Mouse (Mus musculus) forebrain, embryonic 10.5 days (tissue): ENCODE measurements at regions not wholly inside any gene's neighbourhood (a gene's known extent, or its start where the extent isn't known, plus 50 kb on each side); places are given as distances from the start of the nearest gene placed in this dataset.

Source experiments
- DNase-seq: peaks from one replicate; pipeline ENCODE4 v3.0.0-alpha.2; 2017; ENCODE audit warnings: low spot score; ENCODE audit errors: extremely low spot score
- H3K27ac ChIP-seq: fragments of 300-500 bp; sonication (generic); 2 replicates; pipeline ENCODE4 v1.5.1; 2016; ENCODE audit warnings: mild to moderate bottlenecking
- H3K27me3 ChIP-seq: fragments of 300-500 bp; sonication (generic); 2 replicates; pipeline ENCODE4 v1.6.1; 2016; ENCODE audit warnings: mild to moderate bottlenecking; ENCODE audit not compliant: poor library complexity, severe bottlenecking
- H3K36me3 ChIP-seq: fragments of 300-500 bp; sonication (generic); replicated peaks from 2 replicates; pipeline ENCODE4 v1.6.1; 2016; ENCODE audit warnings: mild to moderate bottlenecking, moderate library complexity
- H3K4me1 ChIP-seq: fragments of 300-500 bp; sonication (generic); 2 replicates; pipeline ENCODE4 v1.6.1; 2016
- H3K4me3 ChIP-seq: fragments of 300-500 bp; sonication (generic); 2 replicates; pipeline ENCODE4 v1.5.1; 2016; ENCODE audit warnings: mild to moderate bottlenecking, moderate library complexity
- H3K9me3 ChIP-seq: fragments of 300-500 bp; sonication (generic); 2 replicates; pipeline ENCODE4 v1.6.1; 2016; ENCODE audit warnings: mild to moderate bottlenecking, moderate library complexity
- WGBS: fragments of 180-500 bp; shearing (Covaris S2); methylation state at CpG from one replicate; pipeline ENCODE4 v1.1.7; 2016; 5-methylcytosine and 5-hydroxymethylcytosine counted together

GRCm38 (mm10) chr4:57362652-57363051 is 61.0 kb upstream of the Ptpn3 start:
- no peak overlapping the region for H3K4me3 ChIP-seq
- no peaks in the 10 kb centered on the region for H3K9me3 ChIP-seq
- H3K27ac ChIP-seq = no peak overlapping the region
- DNase-seq = no peak
- no peaks in the 10 kb centered on the region for H3K4me1 ChIP-seq
- 81% methylated on average over 8 of the region's 8 CpGs for WGBS
- H3K36me3 ChIP-seq = no peaks in the 10 kb centered on the region
- no peaks in the 10 kb centered on the region for H3K27me3 ChIP-seq

- Histone ChIP-seq H3K27ac (no peak overlapping the region), H3K27me3 (no peaks in the 10 kb centered on the region), H3K9me3 (no peaks in the 10 kb centered on the region), H3K4me1 (no peaks in the 10 kb centered on the region), H3K4me3 (no peak overlapping the region), H3K36me3 (no peaks in the 10 kb centered on the region)
- WGBS = 19% methylated on average over 12 of the region's 12 CpGs
- peak; percentile 66 for DNase-seq
Observed at GRCm38 (mm10) chr4:57369736-57370373, 64.2 kb upstream of the Palm2 start.

GRCm38 (mm10) chr4:57377872-57378271 is 56.2 kb upstream of the Palm2 start:
- WGBS = 44% methylated on average over 5 of the region's 5 CpGs
- peak; percentile 42 for DNase-seq
- Histone ChIP-seq H3K27ac (no peak overlapping the region), H3K4me1 (peaks cover 20% of the 10 kb centered on the region), H3K36me3 (no peaks in the 10 kb centered on the region), H3K4me3 (no peak overlapping the region), H3K9me3 (no peaks in the 10 kb centered on the region), H3K27me3 (no peaks in the 10 kb centered on the region)

- Histone ChIP-seq H3K27me3 (no peaks in the 10 kb centered on the region), H3K9me3 (no peaks in the 10 kb centered on the region), H3K27ac (no peak overlapping the region), H3K4me3 (no peak overlapping the region), H3K4me1 (peaks cover 20% of the 10 kb centered on the region), H3K36me3 (no peaks in the 10 kb centered on the region)
- WGBS = 81% methylated on average over 9 of the region's 9 CpGs
- no peak for DNase-seq
Observed at GRCm38 (mm10) chr4:57380063-57380800, 53.8 kb upstream of the Palm2 start.

GRCm38 (mm10) chr4:57381306-57381705 is 52.7 kb upstream of the Palm2 start:
- Histone ChIP-seq H3K9me3 (no peaks in the 10 kb centered on the region), H3K36me3 (no peaks in the 10 kb centered on the region), H3K27me3 (no peaks in the 10 kb centered on the region), H3K4me1 (peaks cover 20% of the 10 kb centered on the region), H3K4me3 (no peak overlapping the region), H3K27ac (no peak overlapping the region)
- WGBS = 90% methylated on average over 4 of the region's 4 CpGs
- no peak for DNase-seq
